Mouse (Mus musculus) small intestine, adult 2 months (tissue): ENCODE data around the gene Zbtb38.

Experiments
- CTCF ChIP-seq: fragments of 200-500 bp; IDR thresholded peaks from 2 replicates; pipeline ENCODE4 v1.5.1; 2012; ENCODE audit warnings: low read depth, mild to moderate bottlenecking, control low read depth, inconsistent platforms, low read length, moderate library complexity, mixed read lengths; ENCODE audit not compliant: insufficient replicate concordance, insufficient read length; ENCODE audit errors: extremely low read depth
- POLR2A ChIP-seq: fragments of 200-500 bp; IDR thresholded peaks from 2 replicates; pipeline ENCODE4 v1.6.1; 2012; ENCODE audit warnings: low read depth, mild to moderate bottlenecking, control low read depth, inconsistent platforms, low read length, moderate library complexity

- TF ChIP-seq CTCF (no peak), POLR2A (no peak)
These were observed 78.3 kb downstream of the Zbtb38 start for GRCm38 (mm10) chr9:96674301-96674700.
